Mouse (Mus musculus): ENCODE data around the gene Cep128.

The Cep128 gene

GRCm38 (mm10) chr12:91171613-91172012 is 212.6 kb downstream of the Cep128 start:
- no peak for DNase-seq

GRCm38 (mm10) chr12:91161015-91161730 is 223.0 kb downstream of the Cep128 start:
- DNase-seq, result no peak

GRCm38 (mm10) chr12:91158481-91158880 is 225.7 kb downstream of the Cep128 start:
- no peak for DNase-seq

- no peak for DNase-seq
These were observed 230.2 kb downstream of the Cep128 start for GRCm38 (mm10) chr12:91154052-91154451.

GRCm38 (mm10) chr12:91149152-91149551 is 235.1 kb downstream of the Cep128 start:
- DNase-seq, result no peak

GRCm38 (mm10) chr12:91134740-91135517 is 249.3 kb downstream of the Cep128 start:
- no peak for DNase-seq

GRCm38 (mm10) chr12:91115054-91115453 is 269.2 kb downstream of the Cep128 start:
- no peak for DNase-seq

GRCm38 (mm10) chr12:91103316-91103715 is 280.9 kb downstream of the Cep128 start:
- no peak for DNase-seq

- DNase-seq, result no peak
These were observed 286.3 kb downstream of the Cep128 start for GRCm38 (mm10) chr12:91097869-91098268.

- no peak for DNase-seq
These were observed 288.0 kb downstream of the Cep128 start for GRCm38 (mm10) chr12:91096197-91096596.

- DNase-seq, result no peak
These were observed 295.9 kb downstream of the Cep128 start for GRCm38 (mm10) chr12:91088271-91088670.

- DNase-seq, result no peak
These were observed 298.2 kb downstream of the Cep128 start for GRCm38 (mm10) chr12:91085967-91086366.

GRCm38 (mm10) chr12:91075600-91075999 is 308.6 kb downstream of the Cep128 start:
- no peak for DNase-seq

- DNase-seq, result no peak
These were observed 313.6 kb downstream of the Cep128 start for GRCm38 (mm10) chr12:91070551-91071045.

- DNase-seq, result no peak
These were observed 317.1 kb downstream of the Cep128 start for GRCm38 (mm10) chr12:91067083-91067441.

- DNase-seq, result no peak
These were observed 317.7 kb downstream of the Cep128 start for GRCm38 (mm10) chr12:91066286-91067082.

- no peak for DNase-seq
These were observed 318.8 kb downstream of the Cep128 start for GRCm38 (mm10) chr12:91065423-91065822.

GRCm38 (mm10) chr12:91064368-91064999 is 319.7 kb downstream of the Cep128 start:
- no peak for DNase-seq

- no peak for DNase-seq
These were observed 320.7 kb downstream of the Cep128 start for GRCm38 (mm10) chr12:91063337-91064015.

- no peak for DNase-seq
These were observed 321.5 kb downstream of the Cep128 start for GRCm38 (mm10) chr12:91062681-91063080.

- DNase-seq, result no peak
These were observed 324.4 kb downstream of the Cep128 start for GRCm38 (mm10) chr12:91059704-91060318.

GRCm38 (mm10) chr12:91056885-91057284 is 327.3 kb downstream of the Cep128 start:
- DNase-seq, result no peak

All from kidney, adult 18-20 months (tissue).